Mouse (Mus musculus) G1E (cell line): ENCODE measurements around the gene Pax7.

Experiments used
- CTCF ChIP-seq: IDR thresholded peaks from 2 replicates; pipeline ENCODE4 v1.5.1; 2012; ENCODE audit warnings: low read depth, low read length, inconsistent platforms, mixed read lengths
- GATA2 ChIP-seq: IDR thresholded peaks from 2 replicates; pipeline ENCODE4 v1.6.1; 2012; ENCODE audit warnings: low read depth, low read length, inconsistent platforms, borderline replicate concordance

DNA sequence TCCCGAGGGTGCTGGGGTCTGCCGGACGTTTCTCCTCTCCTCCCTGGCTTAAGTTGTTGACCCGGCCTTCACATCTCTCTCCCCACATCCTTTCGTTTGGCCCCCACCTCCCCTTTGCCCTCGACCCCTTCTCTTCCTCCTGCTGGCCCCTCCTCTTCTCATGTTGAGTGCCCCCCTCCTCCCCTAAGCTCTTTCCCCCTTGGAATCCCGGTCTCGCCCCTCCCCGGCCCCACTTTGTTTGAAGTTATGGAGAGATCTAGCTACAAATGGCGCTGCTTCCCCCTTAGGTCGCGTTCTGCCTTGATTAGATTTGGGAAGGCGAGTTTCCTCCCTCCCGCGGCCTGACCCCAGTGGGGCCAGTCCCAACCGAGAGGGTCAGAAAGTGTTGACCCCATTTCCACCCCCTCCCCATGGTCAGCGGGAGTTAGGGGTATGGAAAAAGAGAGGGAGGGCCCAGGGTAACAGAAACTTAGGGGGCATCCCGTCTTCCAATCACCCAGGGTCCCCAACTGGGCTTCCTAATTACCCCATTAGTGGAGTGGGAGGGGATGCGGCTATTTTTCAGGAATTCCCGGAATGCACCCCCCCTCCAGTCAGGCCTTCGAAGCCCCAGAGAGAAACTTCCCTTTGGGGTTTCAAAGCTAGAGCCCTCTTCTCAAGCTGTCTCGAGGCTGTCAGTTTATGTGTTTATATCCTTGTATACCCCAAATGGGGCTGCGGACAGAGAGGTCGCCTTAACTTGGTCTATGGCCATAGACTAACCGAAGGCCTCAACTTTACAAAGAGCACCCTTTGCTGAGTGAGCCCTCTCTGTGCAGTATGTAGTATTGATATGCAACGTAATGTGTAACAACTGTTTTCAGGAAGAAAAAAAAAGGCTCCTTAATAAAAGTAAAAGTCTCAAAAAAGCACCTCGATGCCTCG lies 10.9 kb downstream of the Pax7 start:
- TF ChIP-seq CTCF (no peak), GATA2 (no peak)
